Mouse (Mus musculus) left cerebral cortex, postnatal 10 days (tissue): Measurements from ENCODE around the gene 1810013L24Rik. TPM values are rescaled to one million over a fixed set of nuclear protein-coding genes. Genes with fewer than 3 reads are reported as not detected.

Experiments used
- DNase-seq, 2 experiments: peaks; one replicate each; pipeline ENCODE4 v3.0.0; 2021 to 2022; ENCODE audit warnings: low spot score in 2 of 2, mixed read lengths in 1 of 2; ENCODE audit errors: extremely low spot score in 1 of 2
- intact Hi-C: fragments of 180-260 bp; cut with DNase I; formaldehyde crosslinking; loops from one replicate; pipeline ENCODE4 v1.15.1; 2025
- total RNA-seq, 2 experiments: library from RNA; stranded (reverse); gene quantifications; 2 replicates each; pipeline ENCODE4 v1.2.3; 2021

The 1810013L24Rik gene
- total RNA-seq, 2 experiments from 2014 or later, result 122 to 127 TPM

DNA sequence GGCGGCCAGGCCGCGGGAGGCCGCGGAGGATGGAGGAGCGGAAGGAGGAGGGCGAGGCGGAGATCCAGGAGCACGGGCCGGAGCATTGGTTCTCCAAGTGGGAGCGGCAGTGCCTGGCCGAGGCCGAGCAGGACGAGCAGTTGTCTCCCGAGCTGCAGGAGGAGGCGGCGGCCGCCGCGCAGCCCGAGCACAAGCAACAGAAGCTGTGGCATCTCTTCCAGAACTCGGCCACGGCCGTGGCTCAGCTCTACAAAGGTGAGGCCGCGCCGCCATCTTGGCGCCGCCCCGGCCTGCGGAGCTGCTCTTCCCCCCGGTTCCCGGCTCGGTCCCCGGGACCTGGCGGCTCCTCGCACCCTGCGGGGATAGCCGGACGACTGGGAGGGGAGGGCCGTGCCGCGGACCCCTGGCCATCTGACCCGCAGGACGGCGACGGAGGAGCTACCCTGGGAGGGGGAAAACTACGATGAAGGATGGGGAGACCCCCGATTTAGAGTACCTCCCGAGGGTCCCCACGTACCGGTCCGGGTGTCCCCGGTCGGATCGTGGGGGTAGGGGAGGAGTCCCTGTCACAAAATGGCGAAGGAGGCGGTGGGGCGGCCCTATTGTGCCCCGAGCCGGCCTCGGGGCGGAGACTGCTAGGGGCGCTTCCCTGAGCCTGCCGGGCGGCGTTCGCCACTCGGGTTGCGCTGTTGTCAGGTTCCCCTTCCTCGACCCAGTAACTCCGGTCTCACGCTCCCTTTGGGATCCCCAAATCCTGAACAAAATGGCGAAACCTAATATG, 721 bp downstream of the 1810013L24Rik start:
- peak; percentile 31 to 86 for DNase-seq
- intact Hi-C loops, result loop anchor here (5.0 kb wide), 1 partner anchor 93 kb away; no protein-coding TSS in a partner anchor

DNA sequence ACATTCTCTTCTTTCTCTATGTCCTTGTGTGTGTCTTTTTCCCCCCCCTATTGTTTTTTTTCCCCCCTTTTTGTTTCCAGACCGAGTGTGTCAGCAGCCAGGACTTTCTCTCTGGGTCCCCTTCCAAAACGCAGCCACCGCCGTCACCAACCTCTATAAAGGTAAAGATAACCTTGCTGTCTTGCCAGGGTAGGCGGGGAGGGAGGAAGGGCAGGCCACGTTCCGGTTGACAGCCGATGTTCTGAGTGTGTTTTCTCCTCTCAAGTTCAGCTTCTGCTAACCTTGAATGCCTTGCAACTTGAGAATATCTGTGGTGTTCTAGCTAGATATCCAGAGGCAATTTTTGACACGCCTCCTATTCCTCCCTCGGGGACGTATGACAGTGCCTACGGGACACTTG, 1.3 kb downstream of the 1810013L24Rik start:
- intact Hi-C loops, result loop anchor here (5.0 kb wide), 1 partner anchor 94 kb away; no protein-coding TSS in a partner anchor
- no peak for DNase-seq

DNA sequence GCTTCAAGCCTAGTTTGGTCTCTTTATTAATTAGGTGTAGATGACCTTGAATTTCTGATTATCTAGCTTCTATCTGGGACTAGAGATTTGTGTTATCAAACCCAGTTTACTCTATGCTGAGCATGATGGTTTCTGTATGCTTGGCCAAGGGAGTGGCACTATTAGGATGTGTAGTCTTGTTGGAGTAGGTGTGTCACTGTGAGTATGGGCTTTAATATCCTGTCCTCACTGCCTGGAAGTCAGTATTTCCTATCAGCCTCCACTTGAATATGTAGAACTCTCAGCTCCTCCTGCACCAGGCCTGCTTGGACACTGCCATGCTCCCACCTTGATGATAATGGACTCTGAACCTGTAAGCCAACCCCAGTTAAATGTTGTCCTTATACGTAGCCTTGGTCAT, 7.0 kb downstream of the 1810013L24Rik start:
- intact Hi-C loops, result no loop called here
- no peak for DNase-seq

DNA sequence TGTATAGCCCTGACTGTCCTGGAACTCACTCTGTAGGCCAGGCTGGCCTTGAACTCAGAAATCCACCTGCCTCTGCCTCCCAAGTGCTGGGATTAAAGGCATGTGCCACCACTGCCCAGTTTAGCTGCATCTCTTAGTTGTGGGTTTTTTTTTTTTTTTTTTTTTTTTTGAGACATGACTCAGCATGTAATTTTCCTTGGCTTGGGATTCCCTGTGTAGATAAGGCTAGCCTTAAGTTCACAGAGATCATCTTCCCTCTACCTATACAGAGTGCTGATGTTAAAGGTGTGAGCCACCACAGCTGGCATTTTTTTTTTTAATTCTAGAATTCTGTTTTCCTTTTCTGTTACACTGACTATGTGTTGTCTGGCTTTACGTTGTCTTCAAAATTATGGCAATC, 7.7 kb downstream of the 1810013L24Rik start:
- intact Hi-C loops, result no loop called here

DNA sequence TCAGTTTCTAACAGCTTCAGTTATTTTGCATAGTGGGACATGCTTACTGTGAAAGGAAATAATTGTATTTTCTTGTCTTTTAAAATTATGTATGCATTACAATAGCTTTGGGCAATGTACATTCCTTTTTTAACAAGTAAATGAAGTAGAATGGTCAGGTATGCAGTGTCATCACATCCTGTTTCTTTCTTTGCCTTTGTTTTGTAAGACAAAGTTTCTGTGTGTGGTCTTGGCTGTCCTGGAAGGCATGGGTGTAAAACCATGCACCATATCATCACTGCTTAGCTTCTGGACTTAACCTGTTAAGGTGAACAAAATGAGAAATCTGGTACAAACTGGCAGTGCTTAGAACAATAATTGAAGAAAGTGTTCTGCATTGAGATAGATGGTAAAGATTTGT, 9.0 kb downstream of the 1810013L24Rik start:
- intact Hi-C loops, result no loop called here

More for the DNA sequence above, 7.7 kb downstream of the 1810013L24Rik start:
- DNase-seq, result no peak

DNA sequence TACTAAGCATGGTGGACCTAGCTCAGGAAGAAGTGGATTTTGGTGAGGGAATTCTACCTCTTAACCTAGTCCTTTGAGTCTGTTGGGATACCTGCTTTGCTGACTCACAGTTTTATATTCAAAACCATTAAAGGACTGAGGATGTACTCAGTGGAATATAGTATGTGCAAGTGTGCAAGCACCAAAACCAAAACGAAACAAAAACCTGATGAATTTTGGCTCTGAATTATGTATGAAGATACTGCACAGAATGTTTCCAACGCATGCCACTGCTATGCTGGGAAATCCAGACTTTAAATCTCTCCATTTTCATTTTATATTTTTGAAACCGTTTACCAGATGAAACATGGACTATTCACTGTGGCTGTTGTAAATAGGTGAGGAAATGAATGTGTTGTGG, 10.7 kb downstream of the 1810013L24Rik start:
- no peak for DNase-seq
- intact Hi-C loops, result loop anchor here (5.0 kb wide), 1 partner anchor 143 kb away; no protein-coding TSS in a partner anchor

More for the DNA sequence above, 9.0 kb downstream of the 1810013L24Rik start:
- DNase-seq, result no peak

DNA sequence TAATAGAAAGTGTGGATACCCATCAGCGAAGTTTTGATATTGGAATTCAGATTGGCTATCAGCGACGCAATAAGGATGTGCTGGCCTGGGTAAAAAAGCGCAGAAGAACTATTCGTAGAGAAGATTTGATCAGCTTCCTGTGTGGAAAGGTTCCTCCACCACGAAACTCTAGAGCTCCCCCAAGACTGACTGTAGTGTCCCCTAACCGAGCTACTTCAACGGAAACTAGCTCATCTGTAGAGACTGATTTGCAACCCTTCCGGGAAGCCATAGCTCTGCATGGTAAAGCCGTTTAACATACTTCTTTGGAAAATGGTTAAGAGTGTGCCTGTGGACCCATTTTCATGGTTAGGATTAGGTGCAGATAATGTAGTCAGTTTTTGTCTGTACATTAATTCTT, 13.1 kb downstream of the 1810013L24Rik start:
- no peak for DNase-seq
- intact Hi-C loops, result loop anchor here (5.0 kb wide), 1 partner anchor 146 kb away; no protein-coding TSS in a partner anchor

DNA sequence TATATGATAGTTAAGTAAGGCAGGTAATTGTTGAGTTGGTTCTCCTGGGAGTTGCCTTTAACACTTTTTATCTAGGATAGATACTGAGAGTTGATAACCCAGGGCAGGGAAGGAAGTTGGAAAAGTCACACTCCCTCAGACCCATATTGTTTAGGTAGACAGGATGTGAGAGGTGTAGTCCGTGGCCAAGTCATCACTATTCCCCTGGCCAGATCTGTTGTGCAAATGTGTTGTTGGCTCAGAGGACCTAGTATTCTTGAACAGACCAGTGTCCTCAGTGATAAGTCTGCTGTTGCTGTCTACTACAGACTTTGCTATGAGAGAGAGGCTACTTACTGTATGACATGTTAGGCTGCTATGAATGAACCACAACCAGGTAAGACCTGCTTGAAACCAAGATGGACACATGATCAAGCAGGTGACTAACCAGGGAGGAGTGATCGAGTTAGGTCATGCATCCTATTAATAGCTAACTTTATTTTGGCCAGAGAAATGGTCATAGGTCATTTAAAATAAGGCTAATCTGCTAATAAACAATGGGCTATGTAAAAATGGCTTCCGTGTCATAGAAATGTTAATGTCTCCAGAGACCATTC, 13.8 kb downstream of the 1810013L24Rik start:
- no peak for DNase-seq
- intact Hi-C loops, result loop anchor here (5.0 kb wide), 1 partner anchor 146 kb away; no protein-coding TSS in a partner anchor

DNA sequence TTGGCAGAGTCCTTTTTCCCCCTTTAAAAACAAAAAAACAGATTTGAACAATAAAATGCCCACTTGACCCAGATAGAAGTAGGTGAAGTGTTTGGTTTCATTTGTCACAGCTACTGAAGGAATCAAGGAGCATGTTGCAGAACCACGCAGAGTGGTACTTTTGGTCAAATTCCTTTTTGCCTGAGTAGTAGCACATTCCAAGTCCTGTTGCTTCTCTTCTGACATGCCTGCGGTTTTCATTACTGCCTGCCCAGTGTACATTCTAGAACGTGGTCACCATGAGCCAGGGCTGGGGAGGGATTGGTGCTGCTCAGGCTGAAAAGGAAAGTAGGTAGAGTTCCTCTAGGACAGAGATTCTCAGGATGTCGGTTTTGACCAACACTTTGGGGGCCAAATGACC, 16.1 kb downstream of the 1810013L24Rik start:
- intact Hi-C loops, result no loop called here
- DNase-seq, result no peak

DNA sequence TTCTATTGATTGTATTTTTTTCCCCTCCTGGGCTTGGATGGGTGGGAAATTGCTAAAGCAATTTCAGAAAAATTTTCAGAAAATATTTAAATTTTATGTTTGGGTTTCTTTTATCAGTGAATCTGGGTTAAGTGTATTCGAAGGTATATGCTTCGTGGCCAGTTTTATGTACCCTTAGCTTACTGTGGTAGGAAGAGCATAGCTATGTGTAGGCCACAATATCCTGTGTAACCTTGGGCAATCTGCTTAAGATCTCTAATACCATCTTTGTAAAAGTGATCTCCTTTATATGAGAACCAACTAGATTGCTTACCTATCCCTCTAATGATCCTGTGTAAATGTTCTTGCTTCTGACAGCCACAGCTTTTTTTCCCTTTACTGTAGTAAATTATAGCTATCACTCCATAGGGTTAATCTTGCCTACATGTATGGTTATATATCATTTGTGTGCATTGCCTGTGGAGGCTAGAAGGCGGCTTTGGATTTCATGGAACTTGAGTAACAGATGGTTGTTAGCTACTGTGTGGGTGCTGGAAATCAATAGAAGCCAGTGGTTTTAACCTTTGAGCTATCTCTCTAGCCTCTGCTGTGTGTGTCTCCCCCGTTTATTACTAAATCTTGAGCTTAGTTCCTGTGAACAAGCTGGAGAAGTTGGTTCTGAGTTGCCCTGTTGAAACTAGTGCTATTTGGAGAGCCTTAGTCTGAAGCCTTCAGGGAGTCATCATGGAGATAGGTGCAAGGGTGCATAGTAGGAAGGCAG, 18.6 kb downstream of the 1810013L24Rik start:
- intact Hi-C loops, result no loop called here
- no peak for DNase-seq

DNA sequence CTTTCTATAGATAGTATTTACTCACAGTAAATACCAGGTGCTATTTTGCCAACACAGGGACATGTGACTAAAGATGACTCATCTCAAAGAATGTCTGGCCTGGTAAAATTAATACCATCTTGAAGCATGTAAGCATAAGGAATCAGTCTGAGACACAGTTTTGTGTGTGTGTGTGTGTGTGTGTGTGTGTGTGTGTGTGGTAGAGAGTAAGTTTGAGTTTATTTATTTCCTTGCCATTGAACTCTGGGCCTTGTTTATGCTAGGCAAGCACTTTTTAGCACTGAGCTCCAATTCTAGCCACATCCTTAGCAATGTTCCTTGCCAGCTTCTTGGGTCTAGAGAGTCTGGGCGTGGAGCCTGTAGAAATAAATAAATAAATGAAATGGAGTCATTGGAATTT, 20.0 kb downstream of the 1810013L24Rik start:
- intact Hi-C loops, result no loop called here
- DNase-seq, result no peak

DNA sequence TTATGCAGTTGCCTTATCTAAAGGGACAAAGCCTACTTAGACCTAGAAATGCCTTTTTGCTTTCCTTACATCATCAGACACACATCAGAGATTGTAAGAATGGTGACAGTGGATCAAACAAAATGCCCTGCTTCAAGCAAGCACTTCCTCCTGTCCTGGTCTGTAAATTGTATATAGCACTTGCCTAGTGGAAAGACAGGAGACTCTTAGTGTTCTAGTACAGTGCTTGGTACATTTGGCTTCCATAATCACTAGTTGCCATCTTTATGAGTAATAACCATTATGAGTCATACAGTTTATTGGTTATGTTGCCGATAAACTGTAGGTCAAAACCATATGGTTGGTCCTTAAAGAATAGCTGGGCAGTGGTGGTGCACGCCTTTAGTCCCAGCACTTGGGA, 25.2 kb downstream of the 1810013L24Rik start:
- DNase-seq, result no peak
- intact Hi-C loops, result no loop called here

DNA sequence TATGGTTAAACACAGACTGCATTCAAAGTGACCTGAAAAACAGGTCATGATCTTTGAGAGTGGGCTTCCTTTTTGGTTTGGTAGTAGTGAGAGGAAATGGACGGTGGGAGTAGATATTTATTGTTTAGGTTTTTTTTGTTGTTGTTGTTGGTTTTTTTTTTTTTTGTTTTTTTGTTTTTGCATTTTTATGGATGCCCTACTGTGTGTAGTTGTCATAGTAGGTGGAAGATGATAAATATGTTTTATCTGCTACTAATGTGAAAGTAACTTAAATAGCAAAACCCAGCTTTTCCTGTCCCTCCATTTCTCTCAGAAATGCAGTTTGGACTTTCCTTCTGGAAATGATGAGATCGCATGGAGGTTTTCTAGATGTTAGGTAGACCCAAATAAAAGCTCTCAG, 26.9 kb downstream of the 1810013L24Rik start:
- no peak for DNase-seq
- intact Hi-C loops, result no loop called here

DNA sequence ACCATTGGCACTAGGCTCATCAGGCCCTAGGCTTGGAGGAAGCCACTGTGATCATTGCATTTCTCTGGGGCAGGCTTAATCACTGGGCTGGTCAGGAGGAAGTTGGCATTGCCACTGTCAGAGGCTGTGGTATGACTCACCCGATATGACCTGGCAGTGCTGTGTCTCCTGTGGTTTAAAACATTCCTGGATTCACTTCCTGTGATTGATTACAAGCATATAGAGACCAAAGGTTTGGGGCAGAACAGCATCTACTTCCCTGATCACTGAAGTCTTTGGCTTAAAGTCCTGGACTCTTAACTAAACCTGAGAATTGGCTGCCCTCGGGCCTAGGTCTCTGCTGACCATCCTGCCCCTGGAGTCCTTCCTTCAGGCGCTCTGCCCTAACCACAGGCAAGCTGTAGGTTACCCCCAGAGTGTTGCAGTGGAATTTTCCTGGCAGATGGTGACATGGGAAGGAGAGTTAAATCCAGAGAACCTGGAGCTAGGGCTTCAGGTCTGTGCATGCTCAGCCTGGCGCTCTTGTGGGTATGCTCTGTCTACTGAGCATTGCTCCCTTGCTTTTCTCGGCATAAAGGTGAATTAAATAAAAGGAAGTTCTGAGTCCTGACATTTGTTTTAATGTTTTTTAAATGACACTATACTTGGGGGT, 32.6 kb downstream of the 1810013L24Rik start:
- no peak for DNase-seq
- intact Hi-C loops, result no loop called here

DNA sequence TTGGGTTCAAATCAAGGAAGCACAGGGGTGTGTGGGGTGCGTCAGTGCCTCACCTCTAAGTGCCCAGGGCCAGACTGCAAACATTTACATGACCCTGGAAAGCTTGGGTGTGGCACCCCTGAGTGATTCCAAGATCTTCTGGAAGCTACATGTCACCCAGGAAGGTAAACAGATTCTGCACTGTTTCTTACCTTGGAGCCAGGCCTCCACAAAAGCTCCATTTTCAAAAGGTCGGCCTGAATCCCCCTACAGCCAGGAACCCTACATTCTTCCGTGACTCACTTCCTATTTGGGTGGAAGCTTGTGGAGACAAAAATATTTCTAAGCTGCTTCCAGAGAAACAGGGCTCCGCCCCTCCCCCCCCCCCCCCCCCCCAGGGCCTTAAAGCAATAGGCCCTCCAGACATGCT, 34.3 kb downstream of the 1810013L24Rik start:
- intact Hi-C loops, result no loop called here
- DNase-seq, result no peak

DNA sequence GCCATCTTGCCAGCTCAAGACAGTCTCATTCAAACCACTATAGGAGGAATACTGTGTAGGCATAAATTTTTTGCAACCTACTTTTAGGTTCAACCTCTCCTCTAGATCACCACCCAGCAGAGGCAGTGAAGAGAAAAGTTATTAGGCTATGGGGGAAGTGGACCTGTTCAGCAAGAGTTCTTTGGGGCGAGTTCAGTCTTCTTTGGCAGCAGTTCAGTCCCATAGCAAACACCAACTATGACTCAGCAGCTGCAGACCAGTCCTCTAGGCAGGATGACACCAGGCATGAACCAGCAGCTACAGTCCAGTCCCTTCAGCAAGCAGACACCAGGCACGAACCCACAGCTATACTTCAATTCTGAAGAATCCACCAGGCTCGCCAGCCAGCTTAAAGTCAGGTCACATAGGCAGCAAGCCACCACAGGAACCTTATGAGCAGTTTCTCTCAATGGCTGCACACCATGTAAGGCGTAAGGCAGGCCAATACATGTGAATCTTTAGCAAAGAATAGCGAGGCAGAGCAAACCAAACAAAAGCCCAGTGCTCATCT, 37.6 kb downstream of the 1810013L24Rik start:
- intact Hi-C loops, result loop anchor here (5.0 kb wide), 1 partner anchor 180 kb away; no protein-coding TSS in a partner anchor

DNA sequence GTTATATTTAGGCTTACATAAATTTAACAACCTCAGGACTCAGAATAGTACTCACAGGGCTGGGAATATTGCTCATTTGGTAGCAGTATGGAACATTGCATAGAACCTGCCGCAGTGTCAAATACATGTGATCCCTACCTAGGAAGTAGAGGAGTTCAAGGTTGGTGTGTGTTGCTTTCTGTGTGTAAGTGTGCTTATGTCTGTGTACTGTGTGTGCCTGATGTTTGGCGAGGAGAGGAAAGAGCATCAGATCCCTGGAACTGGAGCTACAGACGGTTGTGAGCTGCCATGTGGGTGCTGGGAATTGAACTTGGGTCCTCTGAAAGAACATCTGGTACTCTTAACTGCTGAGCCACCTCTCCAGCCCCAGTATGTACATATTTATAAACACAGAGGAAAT, 38.6 kb downstream of the 1810013L24Rik start:
- no peak for DNase-seq
- intact Hi-C loops, result loop anchor here (5.0 kb wide), 1 partner anchor 181 kb away; no protein-coding TSS in a partner anchor

More for the DNA sequence above, 37.6 kb downstream of the 1810013L24Rik start:
- DNase-seq, result no peak

DNA sequence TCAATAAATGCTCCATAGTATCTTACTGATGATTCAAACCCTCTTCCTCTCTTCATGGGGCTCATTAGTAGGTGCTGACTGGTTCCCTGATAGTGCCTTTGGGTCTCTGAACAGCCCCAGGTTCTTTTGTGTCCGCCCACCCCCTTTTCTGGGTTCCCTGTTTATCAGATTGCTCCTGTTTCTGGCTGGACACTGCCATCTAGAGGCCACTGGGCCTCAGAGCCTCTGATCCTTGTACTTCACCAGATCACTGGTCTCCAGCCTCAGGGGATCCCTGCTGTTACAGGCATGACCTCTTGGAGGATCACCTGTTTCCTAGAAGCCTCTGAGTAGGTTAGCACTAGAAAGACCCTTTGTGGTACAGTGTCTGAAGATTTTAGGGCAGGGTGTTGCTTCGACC, 39.8 kb downstream of the 1810013L24Rik start:
- intact Hi-C loops, result loop anchor here (5.0 kb wide), 1 partner anchor 182 kb away; no protein-coding TSS in a partner anchor
- DNase-seq, result peak; percentile 53 to 79
